Mouse (Mus musculus): ENCODE data around the gene Fat3.

Gene Fat3

DNA sequence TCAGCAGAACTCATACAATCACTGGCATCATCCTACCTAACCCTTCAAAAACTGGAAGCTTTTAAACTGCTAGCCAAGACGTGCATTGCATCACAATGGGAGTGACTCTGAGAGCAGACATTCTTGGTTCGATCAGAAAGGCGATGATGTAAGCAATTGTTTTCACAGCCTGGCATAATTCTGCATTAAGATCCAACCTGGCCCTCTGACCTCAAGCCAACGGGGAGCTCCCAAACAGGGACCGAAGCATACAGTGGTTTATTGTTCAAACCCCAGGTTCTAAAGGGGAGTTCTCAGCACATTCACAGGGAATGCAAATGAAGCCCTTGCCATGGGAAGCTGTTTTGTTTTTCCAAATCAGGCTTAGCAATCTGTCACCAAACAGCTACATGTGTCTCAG is 63.3 kb downstream of the Fat3 start:
- no peak for DNase-seq (ENCODE audit: low spot score in 2 of 2)

DNA sequence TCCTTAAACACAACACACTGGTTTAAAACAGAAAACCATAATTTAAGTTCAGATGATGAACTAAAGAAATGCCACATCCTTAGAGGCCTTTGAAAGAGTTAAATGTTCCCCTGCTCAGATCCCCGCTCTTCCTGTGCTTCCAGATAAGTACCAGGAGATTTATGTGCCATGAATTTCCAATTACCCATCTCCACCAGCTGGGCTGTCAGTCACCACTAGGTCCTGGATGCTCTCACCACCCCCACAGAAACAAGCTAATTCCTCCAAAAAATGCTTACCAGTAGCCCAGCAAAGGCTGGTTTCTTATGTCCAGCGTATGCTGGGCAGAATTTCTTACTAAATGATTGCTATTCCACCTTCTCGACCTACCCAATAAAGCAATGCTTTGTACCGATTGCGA is 72.5 kb downstream of the Fat3 start:
- DNase-seq (ENCODE audit: low spot score in 2 of 2): no peak

DNA sequence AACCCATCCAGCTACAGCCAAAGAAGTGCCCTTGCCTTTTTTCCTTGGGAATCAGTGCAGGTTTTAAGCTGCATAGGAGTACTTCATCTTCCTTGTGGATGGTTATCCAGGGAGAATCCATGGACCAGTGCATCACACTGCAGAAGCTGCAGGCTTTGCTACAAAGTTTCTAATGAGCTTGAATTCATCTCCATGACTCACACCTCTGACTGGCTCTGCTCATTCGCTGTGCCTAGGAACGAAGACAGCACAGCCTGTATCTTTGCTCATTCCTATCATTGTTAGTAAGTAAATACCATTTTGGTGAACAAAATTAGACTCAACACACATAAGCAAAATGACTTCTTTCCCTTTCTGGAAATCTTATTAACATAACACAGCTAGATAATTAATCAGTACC is 78.4 kb downstream of the Fat3 start:
- no peak for DNase-seq (ENCODE audit: low spot score in 2 of 2)

DNA sequence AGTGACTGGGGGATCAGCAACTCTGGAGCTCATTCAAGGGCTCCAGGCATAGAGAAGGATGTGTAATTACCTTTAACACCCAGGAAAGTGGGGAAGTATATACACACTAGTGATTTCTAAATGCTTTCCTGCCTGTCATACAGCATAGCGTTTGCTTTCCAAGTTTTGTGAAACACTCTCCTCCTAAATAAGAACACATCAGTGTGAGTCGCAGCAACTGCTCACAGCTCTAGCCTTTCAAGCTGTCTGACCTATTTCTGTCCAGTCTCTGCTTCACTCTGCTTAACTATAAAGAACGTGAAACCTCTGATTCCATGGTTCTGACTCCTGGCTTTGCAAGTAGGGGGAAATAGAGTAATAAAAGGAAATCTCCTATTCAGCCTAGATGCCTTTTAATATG is 98.3 kb downstream of the Fat3 start:
- DNase-seq (ENCODE audit: low spot score in 2 of 2): no peak

DNA sequence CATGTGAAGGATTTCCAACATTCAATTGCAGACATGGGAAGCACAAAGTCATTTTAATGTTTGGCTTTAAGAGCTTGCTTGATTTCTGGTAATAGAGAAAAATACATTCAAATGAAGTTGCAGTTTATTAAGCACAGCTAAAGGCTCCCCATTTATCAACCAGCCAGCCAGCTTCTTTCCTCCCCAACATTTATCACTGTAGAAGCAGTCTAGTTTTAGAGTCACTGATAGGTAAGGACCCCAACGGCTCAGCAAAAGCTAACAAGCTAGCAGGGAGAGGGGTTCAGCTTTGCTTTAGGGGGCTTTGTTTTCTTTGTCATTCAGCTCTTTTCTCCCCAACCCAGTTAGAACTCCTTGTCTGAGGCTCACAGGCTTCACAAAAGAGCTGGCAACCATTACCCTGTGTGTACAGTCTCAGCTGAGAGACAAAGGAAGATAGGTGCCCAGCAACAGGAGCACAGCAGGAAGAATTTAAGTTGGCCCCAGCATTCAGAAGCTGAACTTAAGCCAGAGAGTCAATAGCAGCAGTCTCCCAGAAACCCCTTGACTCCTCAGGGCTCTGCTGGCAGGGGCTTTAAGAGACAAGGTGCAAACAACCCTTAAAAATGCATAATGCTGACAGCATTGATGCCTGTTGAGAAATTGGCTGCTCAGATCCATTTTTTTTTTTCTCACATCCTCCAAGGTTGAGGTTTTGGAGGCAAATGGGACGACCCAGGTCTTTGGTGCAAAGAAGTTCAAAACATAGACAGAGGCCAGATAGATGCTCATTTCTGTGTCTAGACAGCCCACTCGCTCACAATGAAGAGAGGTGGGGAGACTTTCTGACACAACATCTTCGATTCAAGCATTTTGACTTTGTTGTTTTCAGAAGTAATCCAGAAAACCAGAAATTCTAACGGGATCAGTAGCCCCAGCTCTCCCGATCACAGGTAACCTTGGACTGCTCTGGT is 102.1 kb downstream of the Fat3 start:
- DNase-seq (ENCODE audit: low spot score in 2 of 2): no peak

DNA sequence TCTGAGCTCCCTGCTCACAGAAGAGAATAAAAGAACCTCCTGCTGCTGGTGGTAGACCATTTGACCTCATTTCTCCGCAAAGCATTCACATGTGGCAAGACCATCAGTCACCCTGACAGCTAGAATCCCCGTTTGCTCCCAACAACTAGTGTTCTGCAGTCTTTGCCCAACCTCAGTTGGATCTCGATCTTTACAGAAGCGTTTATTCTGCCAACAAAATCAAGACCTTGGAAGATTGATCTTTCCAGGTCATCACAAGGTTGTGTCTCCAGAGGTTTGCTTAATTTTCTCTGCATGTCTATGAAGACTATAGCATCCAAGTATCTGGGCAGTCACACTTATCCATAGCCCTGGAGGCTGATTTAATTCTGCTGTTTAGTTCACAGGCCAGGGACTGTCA is 111.9 kb downstream of the Fat3 start:
- DNase-seq (ENCODE audit: low spot score in 2 of 2): no peak

DNA sequence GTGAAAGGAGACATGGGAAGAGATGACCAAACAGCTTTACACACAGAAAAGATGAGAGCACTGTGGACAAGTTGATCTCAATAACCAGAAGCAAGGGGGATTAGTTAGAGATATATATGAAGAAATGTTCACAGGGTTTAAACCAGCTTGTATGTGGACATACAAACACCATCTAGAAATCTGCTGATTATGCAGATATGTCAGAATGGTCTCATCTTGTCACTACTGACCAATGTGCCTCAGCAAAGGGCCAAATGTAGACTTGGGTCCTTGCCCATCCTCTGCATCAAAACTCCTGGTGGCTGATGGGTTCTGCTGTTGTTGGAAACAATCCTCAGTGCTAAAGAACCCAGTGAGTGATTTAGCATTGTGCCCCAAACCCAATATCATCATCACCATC is 113.6 kb downstream of the Fat3 start:
- no peak for DNase-seq (ENCODE audit: low spot score in 2 of 2)

DNA sequence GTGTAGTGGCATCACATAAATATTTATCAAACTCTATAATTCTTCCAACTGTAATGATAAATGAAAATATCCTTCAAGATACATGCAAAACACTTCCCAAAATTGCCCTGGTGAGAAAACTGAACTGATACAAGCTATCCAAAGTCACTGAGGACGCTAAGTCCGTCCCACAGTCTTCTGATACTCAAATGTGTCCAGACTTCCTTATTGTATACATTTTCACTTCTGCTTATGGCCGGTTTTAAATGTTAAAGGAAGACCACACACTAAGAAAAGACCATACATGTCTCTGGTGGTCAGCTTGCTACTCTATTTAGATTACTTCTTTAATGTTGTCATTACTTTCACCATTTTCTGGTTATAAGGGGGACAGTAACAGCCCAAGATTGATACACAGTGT is 137.4 kb downstream of the Fat3 start:
- no peak for DNase-seq (ENCODE audit: low spot score in 2 of 2)

DNA sequence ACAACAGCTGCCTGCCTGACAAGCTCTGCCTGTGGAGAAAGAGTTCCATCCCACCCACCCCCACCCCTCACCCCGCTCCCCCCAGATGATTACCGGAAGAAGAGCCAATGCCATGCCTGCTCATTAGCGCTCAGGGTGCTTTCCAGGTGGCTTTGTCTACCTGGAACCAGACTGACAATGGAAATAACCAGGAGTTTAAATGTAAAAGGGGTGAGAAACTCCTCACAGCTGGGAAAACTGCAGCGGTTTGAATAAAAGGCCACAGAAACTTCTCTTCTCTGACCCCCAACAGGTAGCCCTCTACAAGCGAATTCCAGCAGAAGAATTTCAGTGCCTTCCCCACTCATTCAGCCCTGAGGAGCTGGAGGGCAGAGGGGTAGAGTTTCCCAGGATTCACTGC is 139.3 kb downstream of the Fat3 start:
- DNase-seq (ENCODE audit: low spot score in 2 of 2): no peak

DNA sequence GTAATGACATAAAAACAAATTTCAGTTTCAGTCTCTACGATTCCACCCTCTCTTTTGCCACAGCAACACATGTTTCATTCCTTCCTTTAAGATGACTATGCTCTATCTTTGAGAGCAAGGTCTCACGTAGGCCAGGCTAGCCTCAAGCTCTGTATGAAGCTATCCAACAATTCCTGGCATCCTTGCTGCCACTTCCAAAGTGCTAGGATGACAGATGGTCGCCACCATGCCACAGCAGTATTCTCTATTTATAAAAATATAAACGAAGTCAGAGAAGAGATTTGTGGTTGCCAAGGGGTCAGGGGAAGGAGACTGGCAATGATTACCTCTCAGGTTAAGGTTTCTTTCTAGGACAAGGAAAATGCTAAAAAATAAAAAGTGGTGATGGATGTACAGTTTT is 144.4 kb downstream of the Fat3 start:
- DNase-seq (ENCODE audit: low spot score in 2 of 2): no peak

DNA sequence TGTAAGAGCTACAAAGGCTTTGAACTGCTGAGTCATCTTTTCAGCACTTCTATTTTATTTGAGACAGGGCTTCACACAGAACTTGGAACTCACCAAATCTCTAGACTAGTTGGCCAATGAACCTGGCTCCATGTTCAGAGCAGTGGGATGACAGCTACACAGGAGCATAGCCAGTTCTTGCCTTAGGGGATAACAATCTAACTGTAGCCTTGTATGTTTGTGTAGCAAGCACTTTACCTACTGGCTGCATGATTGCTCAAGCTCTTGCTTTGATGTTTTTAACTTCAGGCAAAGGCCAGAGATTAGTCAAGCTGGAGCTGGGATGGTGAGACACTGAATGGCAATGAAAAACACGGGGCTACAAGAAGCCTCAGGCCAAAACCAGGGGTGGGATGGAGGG is 146.2 kb downstream of the Fat3 start:
- DNase-seq (ENCODE audit: low spot score in 2 of 2): no peak

DNA sequence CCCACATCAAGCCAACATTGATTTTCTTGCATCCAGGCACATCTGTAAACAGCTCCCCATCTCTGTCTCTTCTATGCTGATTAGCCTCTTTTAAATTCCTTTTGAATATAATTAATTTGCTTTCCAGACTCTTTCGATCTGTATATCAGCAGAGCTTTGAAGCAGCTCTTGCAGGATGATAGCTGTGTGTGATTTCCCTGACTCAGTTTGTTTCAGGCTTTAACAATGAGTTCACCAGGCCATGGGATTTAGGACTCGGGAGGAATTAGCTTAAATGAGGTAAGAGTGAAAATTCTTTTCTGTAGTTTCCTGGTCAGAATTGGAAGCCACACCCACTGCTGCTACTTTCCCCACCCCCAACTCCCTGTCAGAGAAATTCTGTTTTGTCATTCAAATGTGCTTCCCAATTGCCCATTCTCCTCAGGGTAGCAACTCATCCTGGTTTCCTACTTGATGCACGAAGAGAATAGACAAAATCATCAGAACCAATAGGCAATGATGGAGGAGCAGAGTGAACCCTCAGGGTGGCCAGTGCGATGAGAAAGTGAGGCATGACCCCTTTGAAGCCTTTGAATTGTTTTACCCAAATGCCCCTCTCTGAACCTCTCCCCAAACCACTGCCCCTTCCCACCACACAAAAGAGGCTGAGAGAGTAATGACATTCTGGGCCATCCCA is 147.9 kb downstream of the Fat3 start:
- DNase-seq (ENCODE audit: low spot score in 2 of 2): no peak

DNA sequence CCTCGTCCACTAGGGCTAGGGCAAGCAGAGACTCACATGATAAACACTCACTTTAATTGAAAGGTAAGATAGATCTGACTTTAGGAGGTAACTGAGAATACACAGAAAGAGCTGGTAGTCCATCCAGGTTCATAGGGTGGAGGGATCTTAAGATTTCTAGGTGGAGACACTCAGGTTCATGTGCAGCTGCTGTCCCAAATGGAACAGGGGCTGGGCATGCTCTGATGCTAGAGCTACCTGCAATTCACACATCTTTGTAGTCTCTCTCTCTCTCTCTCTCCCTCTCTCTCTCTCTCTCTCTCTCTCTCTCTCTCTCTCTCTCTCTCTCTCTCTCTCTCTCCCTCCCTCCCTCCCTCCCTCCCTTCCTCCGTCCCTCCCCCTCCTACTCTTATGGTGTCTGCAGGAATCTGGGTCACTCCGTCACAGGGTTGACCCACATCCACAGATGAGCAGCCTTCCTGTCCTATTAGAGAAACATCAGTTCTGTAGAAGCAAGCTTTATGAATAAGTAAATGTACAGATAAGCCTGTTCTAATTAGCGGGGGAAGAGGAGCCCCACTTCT is 148.5 kb downstream of the Fat3 start:
- no peak for DNase-seq (ENCODE audit: low spot score in 2 of 2)

DNA sequence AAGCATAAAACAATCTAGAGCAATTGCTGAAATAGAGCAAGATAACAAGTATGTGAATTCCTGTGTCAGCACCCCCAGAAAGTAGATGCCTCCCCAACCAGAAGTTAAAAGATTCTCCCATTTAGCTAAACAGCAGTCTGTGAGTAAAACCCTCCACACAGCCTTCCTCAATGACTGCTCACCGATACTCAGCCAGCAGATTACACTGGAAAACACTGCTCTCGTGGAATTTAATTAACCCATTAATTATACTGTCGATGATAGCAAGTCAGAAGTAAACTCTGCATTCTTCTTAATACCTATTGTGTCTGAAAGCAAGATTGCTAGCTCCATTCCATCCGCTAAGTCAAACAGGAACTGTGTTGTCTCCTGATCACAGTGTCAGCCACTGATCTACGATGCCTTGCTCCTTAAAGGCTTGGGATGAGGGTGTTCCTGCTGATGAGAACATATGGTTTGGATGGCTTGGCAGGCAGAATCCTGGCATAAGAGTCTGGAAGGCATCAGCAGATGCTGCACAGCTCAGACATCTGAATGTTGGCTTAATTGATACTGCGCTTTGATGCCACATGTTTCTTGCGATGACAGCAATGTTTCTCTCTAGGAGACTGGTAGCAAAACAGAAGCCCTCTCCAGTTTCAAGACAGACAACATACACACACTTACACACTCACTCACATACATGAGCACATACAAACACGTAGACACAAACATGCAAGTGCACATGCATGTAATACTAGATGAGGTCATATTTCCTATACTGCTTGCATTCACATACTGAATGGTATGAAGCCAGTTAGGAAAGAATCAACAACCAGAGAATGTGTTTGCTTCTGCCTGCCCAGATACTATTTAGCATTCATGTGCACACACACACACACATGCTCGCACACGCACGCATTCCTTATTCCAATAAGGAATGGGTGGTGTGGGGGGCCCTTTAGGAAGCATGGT is 155.9 kb downstream of the Fat3 start:
- no peak for DNase-seq (ENCODE audit: low spot score in 2 of 2)

DNA sequence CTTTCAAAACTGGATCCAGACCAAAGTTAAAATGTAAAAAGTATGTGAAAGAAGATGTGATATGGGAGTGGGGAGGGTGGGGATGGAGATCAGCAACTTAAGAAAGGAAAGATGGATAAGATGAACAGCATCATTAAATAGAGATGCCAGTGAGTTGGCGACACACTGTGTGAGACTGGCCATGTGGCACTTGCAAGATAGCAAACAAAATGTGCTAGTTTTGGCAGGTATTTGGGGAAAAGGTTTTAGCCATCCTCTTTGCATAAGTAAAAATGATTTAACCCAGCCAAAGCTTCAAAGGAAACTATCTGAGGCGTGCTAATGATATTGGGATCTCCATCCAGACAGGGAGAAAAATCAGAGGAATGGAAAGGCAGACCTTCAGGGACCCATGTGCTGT is 157.9 kb downstream of the Fat3 start:
- no peak for DNase-seq (ENCODE audit: low spot score in 2 of 2)

DNA sequence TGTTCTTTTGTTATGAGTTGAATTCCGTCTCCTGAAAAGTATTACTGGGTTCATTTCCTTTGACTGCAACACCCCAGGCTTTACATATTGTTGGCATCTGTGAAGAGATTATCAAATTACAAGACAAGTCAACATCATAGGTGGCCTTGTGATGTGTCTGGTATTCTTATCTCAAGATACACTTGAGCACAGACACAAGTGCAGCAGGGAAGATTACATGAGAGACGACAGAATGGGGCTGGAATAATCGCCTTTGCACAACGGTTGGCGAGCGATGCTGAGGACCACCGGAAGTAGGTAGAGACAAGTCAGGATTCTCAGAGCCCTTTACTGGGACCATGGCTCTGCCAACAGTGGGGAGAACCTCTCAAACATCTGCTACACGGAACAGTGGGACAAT is 158.5 kb downstream of the Fat3 start:
- DNase-seq (ENCODE audit: low spot score in 2 of 2): no peak

DNA sequence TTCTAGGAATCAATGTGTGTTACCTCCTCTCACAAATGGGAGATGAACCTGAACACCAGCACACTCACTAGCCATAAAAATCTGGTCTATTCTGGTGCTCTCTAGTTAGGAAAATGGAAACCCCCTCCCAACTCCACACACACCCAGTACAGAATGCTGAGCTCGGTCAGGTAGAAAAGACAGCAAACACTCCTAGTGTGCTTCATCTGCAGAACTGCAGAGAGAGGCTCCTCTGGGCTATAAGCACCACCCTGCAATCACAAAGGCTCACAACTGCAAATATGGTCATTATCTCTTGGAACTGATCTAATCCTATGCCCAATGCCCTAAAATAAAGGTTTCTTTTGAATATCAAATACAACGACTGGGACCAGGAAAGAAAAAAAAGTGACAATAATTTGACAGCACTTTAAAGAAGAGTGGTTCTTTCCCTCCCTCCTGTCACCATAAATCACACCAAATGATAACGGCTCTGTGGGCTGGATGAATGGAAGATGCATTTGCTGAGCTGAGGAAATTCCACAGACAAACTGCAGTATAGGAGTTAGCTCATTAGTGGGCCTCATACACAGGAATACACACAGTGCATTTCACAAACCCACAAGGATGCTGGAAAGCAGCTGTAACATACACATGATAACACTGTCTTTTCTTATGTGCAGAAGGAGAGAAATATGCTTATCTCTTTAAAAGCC is 170.6 kb downstream of the Fat3 start:
- no peak for DNase-seq (ENCODE audit: low spot score in 2 of 2)

DNA sequence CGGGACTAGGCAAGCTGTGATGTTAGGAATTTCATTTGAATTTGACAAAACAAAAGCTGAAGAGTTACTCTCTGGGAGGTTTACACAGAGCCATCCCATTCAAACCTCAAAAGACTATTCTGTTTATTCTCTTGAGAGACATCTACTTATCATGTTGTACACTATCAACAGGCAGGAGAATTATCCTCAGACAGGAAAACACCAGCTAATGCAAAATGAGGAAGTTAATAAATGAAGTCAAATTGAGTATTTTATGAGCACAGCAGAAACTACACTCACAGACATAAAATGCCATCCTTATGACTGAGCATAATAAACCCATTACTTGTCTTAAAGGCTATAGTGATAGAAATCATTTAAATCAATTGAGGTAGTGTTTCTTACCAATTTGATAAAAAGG is 182.1 kb downstream of the Fat3 start:
- DNase-seq (ENCODE audit: low spot score in 2 of 2): no peak

DNA sequence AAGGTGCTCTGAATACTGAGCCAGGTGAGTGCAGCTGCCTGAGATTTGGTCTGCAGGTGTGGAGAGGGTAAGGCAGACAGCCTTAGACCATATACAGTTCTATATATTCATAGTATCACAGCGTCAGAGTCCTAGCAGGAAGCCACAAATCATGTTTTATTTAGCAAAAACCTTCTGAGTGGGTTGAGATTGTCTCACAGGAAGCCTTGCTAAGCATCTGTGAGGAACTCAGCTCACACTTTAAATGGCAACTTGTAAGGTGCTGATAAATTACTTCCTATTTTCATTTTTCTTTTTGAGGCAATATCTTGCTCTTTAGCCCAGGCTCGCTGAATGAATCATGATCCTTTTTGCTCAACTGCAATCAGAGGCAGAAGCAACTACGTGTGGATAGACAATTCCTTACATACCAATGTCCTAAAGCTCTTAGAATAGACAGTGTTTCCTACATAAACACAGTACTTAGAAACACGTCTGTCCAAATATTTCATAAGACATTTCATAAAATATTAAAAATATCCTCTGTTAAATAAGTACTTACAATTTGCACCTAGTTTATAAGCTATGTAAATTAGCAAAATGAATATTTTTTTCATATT is 188.4 kb downstream of the Fat3 start:
- no peak for DNase-seq (ENCODE audit: low spot score in 2 of 2)

DNA sequence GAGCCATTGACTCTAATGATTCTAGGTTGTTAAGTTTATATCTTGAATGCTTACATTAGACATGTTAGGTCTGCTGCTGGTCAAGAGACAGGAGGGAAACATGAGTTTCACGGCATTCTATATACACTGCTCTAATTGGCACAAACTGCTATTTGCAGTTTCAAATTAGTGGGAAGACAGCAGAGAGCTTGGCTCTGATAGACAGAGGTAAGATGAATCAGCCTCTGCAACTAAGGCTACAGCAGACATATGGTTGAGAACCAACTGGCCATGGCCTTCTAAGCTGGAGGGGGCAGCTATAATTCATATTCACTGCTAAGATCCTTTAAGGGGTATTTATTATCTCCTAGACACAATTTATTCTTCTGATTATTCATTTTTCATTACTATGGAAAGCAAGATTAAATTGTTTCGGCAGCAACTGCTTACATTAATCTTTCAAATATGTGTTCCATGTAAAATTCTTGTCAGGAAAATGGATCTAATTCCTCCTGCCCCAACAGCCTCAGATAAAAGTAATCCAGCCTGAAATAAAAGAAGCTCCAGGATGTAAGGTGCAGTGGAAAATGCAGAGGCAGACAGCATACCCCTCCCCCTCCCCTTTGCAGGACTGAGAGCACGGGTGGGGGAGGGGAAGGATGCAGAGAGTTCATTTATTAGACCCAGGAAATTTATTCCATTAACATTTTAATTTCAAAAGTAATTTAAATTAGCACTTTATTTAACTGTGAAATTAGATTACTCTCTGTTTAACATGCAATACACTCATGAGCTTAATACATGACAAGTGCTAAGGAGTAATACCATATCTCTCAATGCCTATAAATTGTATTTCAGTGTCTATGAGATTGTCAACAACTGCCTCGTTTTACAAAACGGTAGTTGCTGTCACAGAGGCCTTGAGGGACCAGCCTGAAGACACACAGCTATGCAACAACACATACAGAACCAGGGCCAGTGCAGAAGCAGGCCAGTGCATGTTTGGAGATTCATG is 189.9 kb downstream of the Fat3 start:
- no peak for DNase-seq (ENCODE audit: low spot score in 2 of 2)

All from natural killer cell, adult 2 months (primary cell).